Mouse (Mus musculus): ENCODE data around the gene Slc7a15.
"Not testable (repeated sequence)": the region's sequence is repeated elsewhere in the genome, so short reads cannot be mapped to it uniquely, and the experiment has no call there.

Slc7a15 gene

GRCm38 (mm10) chr12:8598966-8599365 is at the start of gene Slc7a15:
Gene Slc7a15 (minus strand): TSS chr12:8599066.
- DNase-seq (ENCODE audit: low read depth, low spot score): not testable (repeated sequence)

- not testable (repeated sequence) for DNase-seq (ENCODE audit: low read depth, low spot score)
Measured at GRCm38 (mm10) chr12:8648211-8648610, 49.3 kb upstream of the Slc7a15 start.

DNA sequence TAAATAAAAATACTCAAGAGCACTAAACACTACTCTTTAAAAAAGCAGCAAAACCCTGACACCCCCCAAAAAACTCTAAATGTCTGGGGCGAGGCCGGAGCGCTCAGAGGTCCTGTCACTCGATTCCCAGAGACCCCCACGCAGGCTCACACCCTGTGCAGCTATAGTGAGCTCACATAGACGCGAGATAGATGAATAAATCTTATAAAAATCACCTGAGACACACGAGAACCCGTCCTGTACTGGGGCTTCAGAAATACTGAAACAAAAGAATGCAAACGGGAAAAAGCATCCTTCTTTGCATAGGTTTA is 42.5 kb upstream of the Slc7a15 start:
- no peak for DNase-seq (ENCODE audit: low read depth, low spot score)

GRCm38 (mm10) chr12:8640711-8641424 is 42.0 kb upstream of the Slc7a15 start:
- DNase-seq (ENCODE audit: low read depth, low spot score): peak; percentile 94

GRCm38 (mm10) chr12:8640186-8640585 is 41.3 kb upstream of the Slc7a15 start:
- not testable (repeated sequence) for DNase-seq (ENCODE audit: low read depth, low spot score)

DNA sequence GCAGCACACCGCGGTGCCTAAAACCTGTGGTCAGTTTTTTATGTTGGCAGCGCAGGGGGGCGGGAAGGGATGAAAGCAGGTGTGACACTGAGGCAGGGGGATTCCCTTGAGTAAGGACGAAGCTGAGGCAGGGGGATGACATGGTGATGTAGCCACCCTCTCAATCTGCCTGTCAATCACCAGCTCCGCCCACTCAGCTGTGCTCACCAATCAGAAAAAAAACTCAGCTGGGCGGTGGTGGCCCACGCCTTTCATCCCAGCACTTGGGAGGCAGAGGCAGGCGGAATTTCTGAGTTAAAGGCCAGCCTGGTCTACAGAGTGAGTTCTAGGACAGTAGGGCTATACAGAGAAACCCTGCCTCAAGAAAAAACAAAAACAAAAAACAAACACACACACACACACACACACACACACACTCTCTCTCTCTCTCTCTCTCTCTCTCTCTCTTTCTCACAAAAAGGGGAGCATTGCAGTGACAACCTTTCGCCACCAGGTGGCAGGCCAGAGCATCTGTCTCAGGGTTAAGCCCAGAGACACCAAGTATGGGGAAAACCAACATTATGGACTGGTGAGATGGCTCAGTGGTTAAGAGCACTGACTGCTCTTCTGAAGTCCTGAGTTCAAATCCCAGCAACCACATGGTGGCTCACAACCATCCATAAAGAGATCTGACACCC is 39.7 kb upstream of the Slc7a15 start:
- peak; percentile 77 for DNase-seq (ENCODE audit: low read depth, low spot score)

DNA sequence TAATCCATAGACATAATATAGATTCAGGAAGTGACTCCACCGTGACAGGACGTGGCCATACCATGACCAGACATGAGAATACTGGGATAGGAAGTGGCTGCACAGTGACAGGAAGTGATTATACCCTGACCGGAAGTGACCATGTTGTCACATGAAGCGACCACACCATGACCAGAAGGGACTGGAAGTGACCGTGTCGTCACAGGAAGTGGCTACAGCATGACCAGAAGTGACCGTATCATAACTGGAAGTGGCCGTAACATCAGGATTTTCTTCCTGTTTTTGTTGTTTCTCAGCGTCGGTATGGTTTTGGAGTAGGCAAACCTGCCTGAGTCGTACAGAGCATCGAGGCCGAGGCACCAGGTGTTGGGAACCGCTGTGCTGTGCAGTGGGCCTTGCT is 38.1 kb upstream of the Slc7a15 start:
- no peak for DNase-seq (ENCODE audit: low read depth, low spot score)

- no peak for DNase-seq (ENCODE audit: low read depth, low spot score)
Measured at GRCm38 (mm10) chr12:8635546-8635945, 36.7 kb upstream of the Slc7a15 start.

DNA sequence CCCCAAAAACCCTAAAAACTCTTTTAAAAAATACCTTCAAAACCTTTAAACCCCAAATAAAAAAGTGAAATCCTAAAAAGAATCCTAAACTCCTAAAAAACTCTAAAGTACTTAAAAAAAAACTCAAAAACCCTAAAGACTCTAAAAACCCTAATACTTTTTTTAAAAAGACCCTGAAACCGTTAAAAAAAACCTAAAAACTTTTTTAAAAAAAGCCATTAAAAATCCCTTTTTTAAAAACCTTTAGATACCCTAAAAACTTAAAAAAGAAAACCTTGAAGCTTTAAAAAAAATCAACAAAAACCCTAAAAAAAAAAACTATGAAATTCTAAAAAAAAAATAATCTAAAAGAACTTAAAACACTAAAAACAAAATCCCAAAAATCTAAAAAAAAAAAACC is 35.4 kb upstream of the Slc7a15 start:
- DNase-seq (ENCODE audit: low read depth, low spot score): no peak

DNA sequence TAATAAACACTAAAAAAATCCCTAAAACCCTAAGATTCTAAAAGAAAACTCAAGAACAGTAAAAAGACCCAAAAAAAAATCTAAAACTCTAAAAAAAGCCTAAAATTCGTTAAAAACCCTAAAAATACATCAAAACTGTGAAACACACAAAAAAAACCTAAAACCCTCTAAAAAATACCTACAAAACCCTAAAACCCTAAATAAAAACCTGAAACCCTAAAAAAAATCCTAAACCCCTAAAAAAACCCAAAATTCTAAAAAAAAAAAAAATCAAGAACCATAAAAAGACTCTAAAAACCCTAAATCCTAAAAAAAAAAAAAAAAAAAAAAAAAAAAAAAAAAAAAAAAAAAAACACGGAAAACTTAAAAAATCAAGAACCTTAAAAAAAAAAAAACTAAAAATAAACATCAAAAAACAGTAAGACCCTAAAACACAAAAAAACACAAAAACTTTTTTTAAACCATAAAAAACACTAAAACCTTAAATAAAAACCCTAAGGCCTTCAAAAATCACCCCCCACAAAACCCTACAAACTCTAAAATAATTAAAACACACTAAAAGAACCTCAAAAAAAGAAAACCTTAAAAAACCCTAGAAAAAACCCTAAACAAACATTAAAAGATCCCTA is 34.0 kb upstream of the Slc7a15 start:
- no peak for DNase-seq (ENCODE audit: low read depth, low spot score)

- no peak for DNase-seq (ENCODE audit: low read depth, low spot score)
Measured at GRCm38 (mm10) chr12:8631691-8632090, 32.8 kb upstream of the Slc7a15 start.

GRCm38 (mm10) chr12:8629537-8629936 is 30.7 kb upstream of the Slc7a15 start:
- no peak for DNase-seq (ENCODE audit: low read depth, low spot score)

- DNase-seq (ENCODE audit: low read depth, low spot score): no peak
Measured at GRCm38 (mm10) chr12:8620678-8621018, 21.8 kb upstream of the Slc7a15 start.

DNA sequence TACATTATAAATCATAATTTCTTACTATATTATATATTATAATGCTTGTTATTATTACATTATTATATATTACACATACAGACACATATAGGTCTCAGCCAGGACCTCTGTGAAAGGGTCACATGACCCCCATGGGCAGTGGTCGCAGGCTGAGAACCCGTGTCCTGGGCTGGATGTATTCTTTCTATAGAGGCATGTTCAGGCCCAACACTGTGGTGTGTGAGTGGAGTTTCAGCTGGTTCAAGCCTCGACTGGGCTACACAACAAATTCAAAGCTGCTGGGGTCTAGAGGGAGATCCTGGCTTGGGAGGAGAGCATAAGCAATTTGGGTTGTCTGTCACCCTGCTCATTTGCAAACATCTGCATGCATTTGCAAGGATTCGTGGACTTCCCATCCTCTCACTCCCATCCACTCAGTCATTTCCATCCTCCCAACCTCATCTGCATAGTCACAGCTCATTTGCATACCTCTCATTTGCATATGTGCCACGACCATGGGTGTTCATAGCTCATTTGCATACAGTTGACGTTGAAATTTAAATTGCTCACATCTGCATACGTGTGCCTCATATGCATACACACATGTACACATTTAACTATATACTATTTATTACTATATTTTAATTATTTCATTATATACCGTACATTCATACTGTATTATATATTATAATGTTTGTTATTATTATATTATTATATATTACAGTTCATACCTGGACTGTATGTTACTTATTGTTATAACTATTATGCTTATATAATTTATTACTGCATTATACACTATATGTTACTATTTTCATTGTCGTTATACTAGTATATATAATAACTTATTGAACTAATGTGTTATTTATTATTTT is 21.2 kb upstream of the Slc7a15 start:
- DNase-seq (ENCODE audit: low read depth, low spot score): no peak

GRCm38 (mm10) chr12:8618271-8618670 is 19.4 kb upstream of the Slc7a15 start:
- no peak for DNase-seq (ENCODE audit: low read depth, low spot score)

DNA sequence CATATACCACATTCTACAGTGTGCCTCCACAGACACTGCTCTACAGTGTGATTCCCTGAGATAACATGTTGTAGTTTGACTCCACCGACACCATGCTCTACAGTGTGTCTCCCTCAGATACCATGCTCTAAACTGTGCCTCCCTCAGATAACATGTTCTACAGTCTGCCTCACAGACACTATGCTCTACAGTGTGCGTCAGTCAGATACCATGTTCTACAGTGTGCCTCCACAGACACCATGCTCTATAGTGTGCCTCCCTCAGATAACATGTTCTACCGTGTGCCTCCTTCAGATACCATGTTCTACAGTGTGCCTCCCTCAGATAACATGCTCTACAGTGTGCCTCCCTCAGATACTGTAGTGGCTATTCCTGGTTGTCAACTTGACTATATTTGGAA is 10.2 kb upstream of the Slc7a15 start:
- DNase-seq (ENCODE audit: low read depth, low spot score): no peak

DNA sequence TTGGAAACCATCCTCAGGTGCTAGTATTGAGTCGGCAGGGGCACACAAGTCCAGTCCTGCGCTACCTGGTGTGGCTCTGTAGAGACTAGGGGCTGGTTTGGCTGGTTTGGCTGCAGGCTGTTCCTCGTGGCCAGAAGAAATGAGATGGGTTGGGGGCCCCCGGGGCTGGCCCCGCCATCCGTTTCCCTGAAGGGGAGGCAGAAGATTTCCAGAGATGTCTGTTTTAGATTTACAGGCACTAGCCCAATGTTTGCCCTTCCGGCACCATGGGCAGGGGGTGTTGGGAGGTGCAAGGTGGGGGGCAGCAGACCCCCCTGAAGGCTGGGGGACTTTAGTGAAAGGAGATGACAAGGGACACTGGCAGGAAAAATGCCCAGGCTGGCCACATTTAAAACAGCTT is 3.3 kb downstream of the Slc7a15 start:
- no peak for DNase-seq (ENCODE audit: low read depth, low spot score)

DNA sequence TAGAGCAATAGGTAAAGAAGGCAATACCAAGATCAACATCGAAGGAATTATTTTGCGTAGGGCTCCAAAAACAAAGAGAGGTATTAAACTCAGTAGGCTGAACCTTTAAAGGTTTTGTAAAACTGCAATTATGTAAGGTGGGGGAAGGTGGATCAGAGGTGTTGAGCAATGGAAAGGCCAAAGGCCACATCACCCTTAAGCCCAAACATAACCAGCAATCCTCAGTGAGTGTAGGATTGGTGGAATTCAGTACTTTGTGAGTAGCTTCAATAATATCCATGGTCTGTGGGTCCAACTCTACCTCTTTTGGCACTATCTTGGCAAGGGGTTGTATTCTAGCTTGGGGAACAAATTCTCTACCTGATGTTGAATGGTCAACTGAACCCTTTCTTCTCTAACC is 7.5 kb downstream of the Slc7a15 start:
- not testable (repeated sequence) for DNase-seq (ENCODE audit: low read depth, low spot score)

DNA sequence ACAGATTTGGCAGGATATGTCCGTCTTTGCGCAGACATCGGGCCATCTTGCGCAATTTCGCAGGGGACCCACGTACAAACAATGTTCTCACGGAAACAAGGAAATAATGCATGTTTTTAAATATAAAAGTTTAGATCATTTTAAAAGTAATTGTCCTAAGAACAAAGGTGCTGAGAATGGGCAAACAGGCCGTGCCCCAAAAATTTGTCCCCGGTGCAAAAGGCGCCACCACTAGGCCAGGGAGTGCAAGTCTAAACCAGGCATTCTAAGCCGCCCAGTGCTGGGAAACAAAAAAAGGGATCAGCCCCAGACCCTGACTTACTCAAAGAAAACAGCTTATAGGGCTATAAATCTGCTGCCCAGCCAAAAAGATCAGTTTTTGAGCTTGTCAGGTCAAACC is 25.5 kb downstream of the Slc7a15 start:
- no peak for DNase-seq (ENCODE audit: low read depth, low spot score)

DNA sequence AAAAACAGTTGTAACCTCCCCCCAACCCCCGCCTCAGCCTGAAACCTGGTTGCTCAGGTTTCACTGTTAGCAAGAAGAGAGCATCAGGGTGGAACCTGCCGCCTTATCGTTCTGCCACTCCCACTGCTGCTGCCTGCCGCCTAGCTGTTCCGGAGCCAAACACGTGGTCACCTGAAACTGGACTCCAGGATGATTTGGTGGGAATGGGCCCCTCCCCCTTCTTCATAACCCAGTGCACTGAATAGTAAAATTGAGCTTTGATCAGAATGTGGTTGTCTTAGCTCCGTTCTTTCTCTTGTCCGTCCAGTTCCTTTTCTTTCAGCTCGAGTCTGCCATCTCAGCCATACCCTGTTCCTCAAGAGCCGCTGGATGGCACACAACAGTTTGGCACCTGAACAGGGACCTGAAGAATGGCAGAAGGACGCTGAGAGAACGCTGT is 26.9 kb downstream of the Slc7a15 start:
- not testable (repeated sequence) for DNase-seq (ENCODE audit: low read depth, low spot score)

GRCm38 (mm10) chr12:8571287-8571902 is 27.5 kb downstream of the Slc7a15 start:
- not testable (repeated sequence) for DNase-seq (ENCODE audit: low read depth, low spot score)

- DNase-seq (ENCODE audit: low read depth, low spot score): not testable (repeated sequence)
Measured at GRCm38 (mm10) chr12:8562213-8562612, 36.7 kb downstream of the Slc7a15 start.

Measured in c-Kit-negative CD71-positive TER-119-positive erythroid progenitor cells, embryonic 14.5 days (primary cell).